Mouse (Mus musculus): Measurements from ENCODE around the gene Kcnk16.

GRCm38 (mm10) chr14:20228336-20228735 is 40.7 kb downstream of the Kcnk16 start:
- TF ChIP-seq POLR2A (IDR thresholded peaks at IDR 0.05; ENCODE audit: control insufficient read depth in 1 of 2, insufficient read depth in 1 of 2, low read depth in 1 of 2, low read length in 2 of 2, poor library complexity in 1 of 2) (no peak), MYC (IDR thresholded peaks at IDR 0.05; ENCODE audit: low read depth, low read length) (no peak), CTCF (IDR thresholded peaks at IDR 0.05 in 2 of 3, conservative IDR thresholded peaks at IDR 0.05 in 1 of 3; ENCODE audit: control insufficient read depth in 1 of 3, insufficient read depth in 1 of 3, low read depth in 2 of 3, low read length in 3 of 3, poor library complexity in 1 of 3, severe bottlenecking in 1 of 3) (no peak), MXI1 (IDR thresholded peaks at IDR 0.05; ENCODE audit: low read depth, low read length) (no peak), ETS1 (IDR thresholded peaks at IDR 0.05; ENCODE audit: low read depth, low read length) (no peak), MYB (IDR thresholded peaks at IDR 0.05; ENCODE audit: low read depth, low read length) (no peak), MAFK (IDR thresholded peaks at IDR 0.05; ENCODE audit: borderline replicate concordance, low read depth, low read length) (no peak), TBP (IDR thresholded peaks at IDR 0.05; ENCODE audit: low read depth, low read length) (no peak), MAZ (IDR thresholded peaks at IDR 0.05; ENCODE audit: low read depth, low read length) (no peak), USF1 (IDR thresholded peaks at IDR 0.05; ENCODE audit: low read depth, low read length) (no peak)
